Mouse (Mus musculus): ENCODE measurements around the gene Nxpe3.

Gene Nxpe3

DNA sequence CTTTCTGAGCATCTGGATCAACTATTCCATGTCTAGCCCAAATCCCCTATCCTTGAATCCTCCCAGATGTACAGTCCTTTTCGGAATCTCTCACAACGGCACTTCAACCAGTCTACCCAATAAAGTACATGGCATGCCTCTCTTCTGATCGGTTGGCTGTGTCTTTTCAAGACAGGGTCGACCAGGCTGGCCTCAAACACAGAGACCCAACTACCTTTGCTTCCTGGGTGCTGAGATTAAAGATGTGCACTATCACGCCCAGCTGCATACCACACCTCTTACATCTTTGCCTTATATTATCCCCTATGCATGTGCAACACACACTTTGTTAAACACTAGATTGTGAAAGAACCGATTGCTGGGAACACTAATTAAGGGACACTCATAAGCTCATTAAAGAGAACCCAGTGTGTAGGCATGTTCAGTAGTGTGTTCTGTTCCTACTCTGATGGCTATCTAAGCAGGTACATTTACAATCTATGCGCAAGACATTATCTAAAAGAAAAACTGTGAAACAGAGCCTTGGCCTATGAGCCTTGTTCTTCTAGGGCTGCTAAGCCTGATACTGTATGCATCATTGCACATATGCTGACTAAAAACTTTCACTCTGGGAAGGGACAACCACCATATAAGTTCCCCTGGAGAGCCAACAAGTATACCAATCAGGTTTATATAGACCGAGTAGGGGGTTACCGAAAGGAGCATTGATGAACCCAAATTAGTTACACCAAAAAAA is 85.1 kb downstream of the Nxpe3 start:
- DNase-seq (ENCODE audit: extremely low spot score) = no peak

DNA sequence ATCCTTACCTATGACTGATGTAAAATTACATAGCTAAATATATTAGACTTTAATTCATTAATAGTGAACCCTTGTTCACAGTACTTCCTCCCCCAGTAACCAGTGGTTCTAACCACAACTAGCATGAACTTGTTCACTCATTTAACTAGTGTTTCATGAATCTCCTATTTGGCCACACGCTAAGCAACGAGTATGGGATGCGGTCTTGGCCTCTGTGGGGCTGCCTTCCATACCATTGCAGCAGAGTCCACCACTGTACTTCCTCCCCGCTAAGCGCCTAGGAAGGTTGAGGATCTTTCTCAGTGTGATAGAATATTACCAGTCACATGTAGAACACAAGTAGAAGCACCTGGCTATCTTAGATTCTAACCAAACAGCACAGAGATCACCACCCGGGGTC is 85.7 kb downstream of the Nxpe3 start:
- no peak for DNase-seq (ENCODE audit: extremely low spot score)

DNA sequence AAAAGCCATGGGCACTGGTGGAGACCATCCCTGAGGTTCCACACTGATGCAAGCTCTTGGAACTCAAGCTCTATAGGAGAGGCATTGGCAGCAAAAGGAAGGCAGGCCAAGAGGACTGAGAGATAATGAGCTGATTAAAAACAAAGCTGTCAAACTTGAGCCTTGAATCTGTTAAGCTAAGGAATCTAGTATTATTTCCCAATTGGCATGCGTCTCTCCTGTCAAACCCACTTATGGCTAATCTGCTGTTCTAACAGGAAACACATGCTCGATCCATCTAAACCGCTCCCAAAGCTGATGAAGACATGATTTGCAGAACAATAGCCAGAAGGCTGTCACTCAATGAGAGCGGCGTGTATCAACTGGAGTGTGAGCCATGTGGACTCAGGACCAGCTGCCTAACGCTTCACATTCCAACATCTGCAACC is 87.6 kb downstream of the Nxpe3 start:
- no peak for DNase-seq (ENCODE audit: extremely low spot score)

DNA sequence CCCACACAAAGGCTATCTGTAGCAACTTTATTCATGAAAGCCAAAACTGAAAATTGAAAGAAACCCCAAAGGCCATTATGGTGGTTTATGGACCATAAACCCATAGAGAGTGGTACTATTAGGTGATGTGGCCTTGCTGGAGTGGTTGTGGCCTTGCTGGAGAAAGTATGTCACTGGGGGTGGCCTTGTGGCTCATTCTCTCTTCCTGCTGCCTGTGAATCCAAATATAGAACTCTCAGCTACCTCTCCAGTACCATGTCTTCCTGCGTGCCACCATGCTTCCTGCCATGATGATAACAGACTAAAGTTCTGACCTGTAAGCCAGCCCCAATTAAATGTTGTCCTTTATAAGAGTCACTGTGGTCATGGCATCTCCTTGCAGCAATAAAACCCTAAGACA is 90.3 kb downstream of the Nxpe3 start:
- no peak for DNase-seq (ENCODE audit: extremely low spot score)

DNA sequence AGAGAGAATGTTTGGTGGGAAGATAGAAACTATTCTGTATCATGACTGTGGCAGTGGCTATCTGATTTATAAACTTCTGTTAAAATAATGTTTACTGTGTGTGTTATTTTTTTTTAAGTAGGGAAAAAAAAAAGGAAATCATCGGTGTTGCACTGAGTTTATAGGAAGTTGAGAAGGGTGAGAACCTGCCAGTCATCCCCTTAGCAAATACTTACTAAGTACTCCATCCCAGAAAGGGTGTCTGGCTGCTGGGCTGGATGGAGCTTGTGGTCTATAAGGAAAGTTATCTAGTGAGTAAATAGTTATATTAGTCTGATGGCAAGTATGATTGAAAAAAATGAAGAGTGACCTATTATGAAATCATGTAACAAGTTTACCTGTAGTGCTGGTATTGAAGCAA is 93.5 kb downstream of the Nxpe3 start:
- no peak for DNase-seq (ENCODE audit: extremely low spot score)

DNA sequence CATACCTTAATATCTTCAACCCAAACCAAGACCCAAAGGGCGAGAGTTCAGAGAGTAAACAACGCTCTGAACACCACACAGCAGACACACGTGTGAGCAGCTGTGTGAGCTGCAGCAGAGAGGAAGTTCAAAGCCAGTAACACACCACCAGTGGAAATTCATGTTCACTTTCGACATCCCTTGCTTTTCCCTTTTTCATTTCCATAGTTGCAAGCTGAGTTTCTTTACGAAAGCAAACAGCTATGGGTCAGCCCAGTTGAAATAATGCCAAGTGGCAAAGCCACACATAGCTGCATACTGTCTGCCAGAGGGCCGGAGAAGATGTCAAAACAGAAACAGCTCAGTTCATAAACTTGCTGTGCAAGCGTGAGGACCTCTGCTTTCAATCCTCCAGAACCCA is 96.2 kb downstream of the Nxpe3 start:
- DNase-seq (ENCODE audit: extremely low spot score) = no peak

DNA sequence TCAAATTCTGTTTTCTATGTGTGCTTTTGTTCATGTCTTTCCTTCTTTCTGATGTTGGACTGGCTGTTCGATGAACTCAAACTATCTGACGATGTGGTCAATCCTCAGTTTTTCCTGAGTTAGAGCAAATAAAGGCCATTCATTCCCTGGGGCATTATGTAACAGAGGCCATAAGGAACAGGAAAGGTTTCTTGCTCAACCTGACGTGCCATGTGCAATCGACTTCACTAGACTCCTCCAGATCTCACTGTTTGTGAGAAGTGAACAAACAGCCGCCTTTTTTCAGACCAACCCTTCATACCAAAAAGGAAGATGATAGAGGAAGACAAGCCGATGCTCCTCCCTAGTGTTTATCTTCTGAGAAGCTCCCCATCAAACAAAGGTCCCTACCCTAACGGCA is 104.8 kb downstream of the Nxpe3 start:
- DNase-seq (ENCODE audit: extremely low spot score) = no peak

Measured in embryo, embryonic 9.5 days (tissue).